Mouse (Mus musculus) heart, adult 8-10 months (tissue): Measurements from ENCODE around the gene Rap1gap. TPM values are rescaled to one million over a fixed set of nuclear protein-coding genes. Genes with fewer than 3 reads are reported as not detected.
A peak's percentile ranks its signal among the peaks of the same experiment; 100 is the strongest.

Experiments
- DNase-seq: peaks from one replicate; pipeline ENCODE4 v3.0.0; 2022; ENCODE audit warnings: low spot score
- total RNA-seq, 4 experiments: library from RNA; stranded (reverse); gene quantifications; 2 replicates each; pipeline ENCODE4 v1.2.4; 2022

Gene Rap1gap
- total RNA-seq, 4 experiments from 2014 or later: 12.1 to 16.5 (median 14.5) TPM

DNA sequence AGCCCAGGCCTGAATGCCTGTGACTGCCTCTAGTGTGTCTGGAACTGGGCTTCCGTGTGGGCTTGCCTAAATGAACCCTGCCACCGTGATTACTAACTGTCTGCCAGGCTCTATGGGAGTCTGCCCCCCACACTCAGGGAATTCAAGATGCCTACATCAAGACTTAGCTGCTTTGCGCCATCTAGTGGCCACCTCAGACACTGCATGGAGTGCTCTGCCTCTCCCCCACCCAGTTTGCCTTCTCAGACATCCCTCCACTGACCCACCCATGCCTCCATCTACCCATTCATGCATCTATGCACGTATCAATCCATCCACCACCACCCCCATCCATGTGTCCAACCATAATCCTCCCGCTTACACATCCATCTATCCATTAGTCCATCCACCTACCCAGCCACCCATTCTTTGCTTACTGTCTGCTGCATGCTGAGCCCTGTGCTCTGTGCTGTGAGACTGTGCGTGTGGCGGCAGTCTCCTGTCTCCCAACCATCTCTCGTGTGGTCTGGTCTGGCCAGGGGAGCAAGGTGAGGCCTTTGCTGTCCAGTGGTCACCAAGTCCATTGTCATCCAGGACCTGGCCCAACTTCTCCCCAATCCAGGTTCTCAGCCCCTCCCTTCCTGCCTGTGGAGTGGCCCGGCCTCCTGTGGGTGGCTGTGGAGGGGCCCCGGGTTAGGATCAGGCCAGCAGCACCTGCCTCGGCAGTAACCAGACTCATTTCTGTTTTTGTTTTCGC, 58.3 kb downstream of the Rap1gap start:
- DNase-seq: peak; percentile 58

DNA sequence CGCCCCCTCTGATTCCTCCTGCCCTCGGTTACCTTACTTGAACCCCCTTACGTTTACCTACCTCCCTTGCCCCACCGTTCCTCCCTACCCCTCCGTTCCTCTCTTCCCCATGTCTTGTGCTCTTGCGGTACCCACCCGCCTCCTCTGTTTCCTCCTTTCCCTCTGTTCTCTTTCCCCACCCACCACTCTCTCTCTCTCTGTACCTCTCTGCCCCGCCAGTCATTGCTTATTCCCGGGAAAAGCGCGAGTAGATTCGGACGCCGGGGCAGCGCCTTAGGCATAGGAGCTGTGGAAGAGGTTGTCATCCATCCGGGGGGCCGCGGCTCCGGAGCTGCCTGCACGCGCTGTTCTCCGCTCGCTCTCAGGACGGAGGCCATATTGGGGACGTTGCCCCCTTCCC, 59.0 kb downstream of the Rap1gap start:
- DNase-seq: no peak

DNA sequence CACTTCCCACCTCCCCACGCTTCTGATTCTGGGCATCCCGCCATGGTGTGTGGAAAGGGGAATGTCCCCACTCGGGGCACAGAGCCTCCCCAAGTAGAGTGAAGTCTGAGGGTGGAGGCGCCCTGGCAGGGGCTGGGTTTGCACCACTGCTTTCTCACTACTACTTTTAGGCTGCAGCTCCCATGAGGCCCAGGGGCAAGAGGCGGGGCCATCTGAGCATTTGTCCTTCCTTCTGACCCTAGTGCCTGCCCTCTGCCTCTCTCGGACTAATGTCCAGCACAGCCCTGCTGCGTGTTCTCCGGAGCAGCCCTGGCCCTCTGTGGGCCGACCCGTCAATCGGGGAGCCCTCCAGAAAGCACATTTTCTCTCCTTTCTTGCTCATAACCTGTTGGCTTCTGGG, 59.7 kb downstream of the Rap1gap start:
- peak; percentile 77 for DNase-seq

DNA sequence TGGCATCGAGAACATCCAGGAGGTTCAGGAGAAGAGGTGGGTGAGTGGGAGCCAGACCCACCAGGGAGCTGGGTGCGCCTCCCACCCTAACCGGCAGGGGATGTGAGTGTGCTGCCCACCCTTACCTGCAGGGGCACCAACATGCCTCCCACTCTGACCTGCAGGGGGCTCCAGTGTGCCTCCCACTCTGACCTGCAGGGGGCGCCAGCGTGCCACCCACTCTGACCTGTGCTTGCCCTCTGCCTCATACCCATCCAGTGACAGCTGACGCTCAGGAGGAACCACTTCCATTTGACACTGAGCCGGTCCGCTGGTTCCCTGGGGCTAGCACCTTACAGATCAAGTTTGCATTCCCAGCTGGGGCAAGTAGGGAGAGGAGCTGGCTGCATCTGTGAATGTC, 60.2 kb downstream of the Rap1gap start:
- DNase-seq: peak; percentile 61

- DNase-seq: no peak
Measured at GRCm38 (mm10) chr4:137725541-137726145, 61.1 kb downstream of the Rap1gap start.

DNA sequence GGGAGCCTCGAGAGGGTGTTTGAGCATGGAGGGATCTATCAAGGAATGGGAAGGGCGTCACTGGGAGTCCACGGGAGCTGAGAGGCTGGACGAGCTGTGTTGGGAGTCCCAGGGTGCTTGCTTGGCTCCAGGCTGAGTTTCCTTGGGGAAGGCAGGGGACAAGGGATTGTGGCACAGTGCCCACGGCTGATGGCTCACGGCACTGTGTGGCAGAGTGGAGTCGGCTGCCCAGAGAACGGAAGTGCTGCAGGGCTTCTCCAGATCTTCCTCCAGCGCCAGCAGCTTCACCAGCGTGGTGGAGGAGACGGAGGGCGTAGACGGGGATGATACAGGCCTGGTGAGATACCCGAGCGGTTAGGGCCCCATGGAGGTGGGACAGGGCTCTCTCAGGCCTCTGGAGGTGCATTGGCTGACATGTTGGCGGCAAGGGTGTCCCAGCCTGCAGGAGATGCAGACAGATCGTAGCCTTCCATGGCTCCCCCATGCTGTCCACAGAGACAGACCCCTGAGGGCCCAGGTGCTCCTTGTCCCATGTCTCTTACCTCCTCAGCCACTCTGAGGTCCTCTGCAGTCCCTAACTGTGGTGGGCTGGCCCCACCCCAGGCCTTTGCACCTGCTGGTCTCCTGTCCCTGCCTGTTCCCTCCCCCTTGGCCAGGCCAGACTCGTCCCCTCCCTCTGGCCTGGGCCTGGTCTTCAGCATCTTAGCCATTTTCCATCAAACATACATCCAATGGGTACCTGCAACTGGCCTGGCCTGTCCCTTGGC, 62.4 kb downstream of the Rap1gap start:
- no peak for DNase-seq

GRCm38 (mm10) chr4:137727506-137728187, 63.1 kb downstream of the Rap1gap start:
- no peak for DNase-seq

DNA sequence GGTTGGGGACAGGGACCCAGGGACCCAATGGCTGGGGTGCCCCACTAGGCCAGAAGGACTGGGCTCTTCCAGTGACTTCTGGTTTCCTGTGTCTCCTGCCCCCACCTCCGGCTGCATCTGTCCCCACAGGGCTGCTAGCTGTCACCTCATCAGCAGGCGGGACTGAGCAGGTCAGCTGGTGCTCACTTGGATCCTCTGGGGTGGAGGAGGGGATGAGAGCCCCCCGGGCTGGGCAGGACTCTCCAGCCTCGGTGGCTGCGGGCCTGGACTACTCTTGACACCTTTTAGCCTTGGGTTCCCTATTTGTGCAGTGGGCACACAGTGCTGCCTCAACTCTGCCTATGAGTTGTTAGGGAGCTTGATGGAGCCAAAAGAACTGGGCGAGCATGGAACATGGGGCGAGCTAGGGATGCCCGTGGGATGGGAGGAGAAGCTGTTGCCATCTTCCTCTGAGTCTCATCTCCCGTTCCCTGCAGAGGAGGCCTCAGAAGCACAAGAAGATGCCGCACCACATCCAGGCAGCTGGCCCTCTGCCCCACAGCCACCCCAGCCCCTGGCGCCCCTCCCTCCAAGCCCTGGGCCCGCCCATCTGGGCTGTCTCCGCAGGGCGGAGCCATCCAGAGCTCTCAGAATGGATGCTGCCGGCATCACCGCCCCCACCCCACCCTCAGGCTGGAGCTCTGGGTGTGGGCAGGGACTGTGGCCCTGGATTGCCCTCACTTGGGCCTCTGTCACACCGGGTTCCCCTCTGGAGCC, 64.1 kb downstream of the Rap1gap start:
- DNase-seq: no peak

- DNase-seq: no peak
Measured at GRCm38 (mm10) chr4:137729155-137729855, 64.8 kb downstream of the Rap1gap start.

GRCm38 (mm10) chr4:137730134-137730533, 65.6 kb downstream of the Rap1gap start:
- DNase-seq: peak; percentile 90

DNA sequence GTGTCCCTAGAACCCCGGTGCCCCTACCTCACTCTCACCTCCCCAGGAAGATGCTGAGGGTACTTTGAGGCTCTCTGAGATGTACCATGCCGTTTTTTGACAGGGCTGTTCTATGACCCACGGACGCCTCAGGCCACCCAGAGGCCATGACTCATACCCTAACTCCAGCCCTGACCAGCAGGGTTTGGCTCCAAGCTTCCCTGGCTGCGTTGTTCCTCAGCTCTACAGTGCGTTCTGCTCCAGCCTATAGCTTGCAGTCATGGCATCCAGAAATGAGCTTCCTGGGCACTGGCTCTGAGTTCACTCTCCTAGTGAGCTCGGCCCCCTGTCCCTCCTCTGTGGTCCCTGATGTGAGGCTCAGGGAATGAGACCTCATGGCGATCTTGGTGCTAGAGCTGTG, 66.2 kb downstream of the Rap1gap start:
- DNase-seq: no peak

DNA sequence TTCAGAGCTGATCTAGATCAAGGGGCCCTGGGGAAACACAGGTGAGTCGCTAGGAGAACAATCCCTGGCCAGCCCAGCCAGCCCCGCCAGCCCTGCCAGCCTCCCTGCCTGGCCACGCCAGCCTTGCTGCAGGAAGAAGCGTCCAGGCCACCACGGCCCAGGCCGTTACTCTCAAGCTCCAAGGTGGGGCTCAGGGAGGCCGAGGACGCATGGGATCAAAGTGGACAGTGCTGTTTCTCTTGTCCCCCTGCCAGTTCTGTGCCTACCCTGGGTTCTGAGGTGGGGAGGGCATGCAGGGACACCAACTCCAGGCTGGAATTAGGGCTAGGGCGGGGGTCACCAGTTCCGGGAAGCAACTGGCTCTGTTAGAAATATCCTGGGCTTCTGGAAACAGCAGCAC, 67.4 kb downstream of the Rap1gap start:
- DNase-seq: no peak

DNA sequence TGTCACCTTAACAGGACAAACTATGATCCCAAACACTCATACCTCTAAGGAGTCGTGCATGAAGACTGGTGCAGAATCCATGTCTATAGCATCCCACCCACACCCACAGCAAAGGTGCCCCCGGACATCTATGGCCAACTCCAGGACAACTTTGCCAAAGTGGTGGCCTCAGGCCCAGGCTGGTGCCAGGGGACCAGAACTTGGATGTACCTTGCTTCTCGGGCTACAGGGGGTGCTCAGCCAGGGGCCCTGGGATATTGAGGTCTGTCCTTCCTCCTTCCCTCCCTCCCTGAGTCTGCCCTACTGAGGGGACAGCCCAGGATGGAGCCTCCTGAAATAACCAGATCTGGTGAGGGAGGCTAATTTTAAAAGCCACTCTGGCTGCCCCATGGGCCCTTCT, 67.8 kb downstream of the Rap1gap start:
- no peak for DNase-seq

DNA sequence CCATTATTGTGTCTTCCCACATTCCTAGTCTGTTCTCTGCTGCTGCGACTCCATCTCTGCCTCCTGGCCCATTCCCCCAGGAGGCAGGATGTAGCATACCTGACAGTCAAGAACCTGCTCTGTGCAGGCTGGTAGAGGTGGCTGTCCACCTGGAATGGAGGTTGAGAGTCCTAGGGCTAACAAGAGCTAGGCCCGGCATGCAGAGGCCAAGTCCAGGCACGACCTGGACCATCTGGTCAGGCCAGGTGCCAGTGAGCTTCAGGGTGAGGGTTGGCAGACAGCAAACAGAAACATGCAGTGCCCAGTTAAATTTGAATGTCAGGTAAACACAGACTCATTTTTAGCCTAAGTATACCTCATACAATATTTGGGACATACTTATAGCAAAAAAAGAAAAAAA, 68.4 kb downstream of the Rap1gap start:
- DNase-seq: no peak

DNA sequence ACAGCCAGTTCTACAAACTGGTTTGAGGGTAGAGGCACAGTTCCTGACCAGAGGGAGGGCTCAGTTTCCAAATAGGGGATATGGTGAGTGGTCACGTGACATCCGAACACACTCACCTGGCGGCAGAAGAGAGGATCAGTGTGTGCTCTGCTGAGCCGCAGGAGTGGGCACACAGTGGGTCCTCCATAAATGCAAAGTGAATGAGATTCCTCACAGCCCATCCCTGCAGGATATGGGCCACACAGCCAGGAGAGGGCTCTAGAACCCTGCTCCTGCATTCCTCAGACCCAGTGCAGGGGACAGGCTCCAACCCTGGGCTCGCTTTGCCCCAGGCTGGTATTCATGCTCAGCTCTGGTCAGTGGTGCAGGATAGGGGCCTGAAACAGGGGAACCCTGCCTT, 68.9 kb downstream of the Rap1gap start:
- no peak for DNase-seq

DNA sequence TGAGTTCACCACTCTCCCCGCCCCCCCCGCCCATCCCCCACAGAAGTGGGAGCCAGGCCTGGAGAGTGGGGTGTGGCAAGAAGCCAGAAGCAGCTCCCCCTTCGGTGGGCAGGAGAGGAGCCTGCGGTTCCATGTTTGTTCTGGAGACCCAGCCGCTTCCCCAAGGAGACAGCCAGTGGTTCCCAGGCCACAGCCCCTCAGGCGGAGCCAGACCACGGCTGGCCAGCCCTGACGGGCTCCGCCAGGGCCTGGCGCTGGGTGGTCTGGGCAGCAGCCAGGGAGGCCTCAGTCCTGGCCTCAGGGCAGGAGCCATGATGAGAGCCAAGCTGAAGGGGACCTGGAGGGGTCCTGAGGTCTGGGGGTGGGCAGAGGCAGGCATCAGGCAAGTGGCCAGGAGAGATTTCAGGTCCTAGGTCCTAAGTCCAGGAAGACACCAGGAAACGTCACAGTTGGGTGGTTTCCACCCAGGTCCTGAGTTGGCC, 71.7 kb downstream of the Rap1gap start:
- DNase-seq: no peak

GRCm38 (mm10) chr4:137737760-137738159, 73.2 kb downstream of the Rap1gap start:
- no peak for DNase-seq

GRCm38 (mm10) chr4:137739151-137739923, 74.8 kb downstream of the Rap1gap start:
- no peak for DNase-seq

DNA sequence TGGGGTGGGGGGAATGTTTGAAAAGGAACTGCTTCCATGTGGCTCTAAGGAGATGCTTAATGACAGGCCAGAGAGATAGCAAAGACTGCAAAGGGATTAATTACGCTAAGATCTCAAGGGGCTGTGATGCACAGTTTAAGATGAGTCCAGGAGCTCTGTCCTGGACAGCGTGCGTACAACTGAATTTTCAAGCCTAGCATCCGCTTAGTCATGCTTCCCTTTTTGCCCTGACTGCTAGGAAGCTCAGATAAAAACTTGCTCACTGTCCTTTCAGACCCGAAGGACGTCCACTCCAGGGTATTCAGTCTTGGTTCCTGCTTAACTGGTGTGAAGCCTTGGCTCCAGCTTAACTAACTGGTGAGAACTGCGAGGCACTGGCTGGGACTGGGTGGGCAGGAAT, 75.8 kb downstream of the Rap1gap start:
- no peak for DNase-seq

GRCm38 (mm10) chr4:137743791-137744190, 79.3 kb downstream of the Rap1gap start:
- DNase-seq: no peak
